Mouse (Mus musculus) megakaryocyte progenitor cell, adult 5-6 weeks (primary cell): ENCODE results near the gene Wdfy2. TPM values are rescaled to one million over a fixed set of nuclear protein-coding genes. Genes with fewer than 3 reads are reported as not detected.
"Not testable (repeated sequence)": the region's sequence is repeated elsewhere in the genome, so short reads cannot be mapped to it uniquely, and the experiment has no call there.

Source experiments
- ATAC-seq: replicated peaks from 2 replicates; pipeline ENCODE4 v1.8.0; 2016; ENCODE audit warnings: mild to moderate bottlenecking, moderate TSS enrichment, inconsistent platforms; ENCODE audit not compliant: poor library complexity
- total RNA-seq, 2 experiments: library from RNA; stranded (forward) in 1 of 2; stranded (reverse) in 1 of 2; fragments of 157-497, 149-512 nt in 1 of 2; fragments of 200-1000 nt in 1 of 2; gene quantifications; 2 replicates each; pipeline versions ENCODE4 v1.2.3 to v1.2.4; 2015 to 2017

Wdfy2 gene
- total RNA-seq (2015) (18.2 and 19.6 TPM in 2 replicates), total RNA-seq (2017) (22.1 and 24.2 TPM in 2 replicates)

DNA sequence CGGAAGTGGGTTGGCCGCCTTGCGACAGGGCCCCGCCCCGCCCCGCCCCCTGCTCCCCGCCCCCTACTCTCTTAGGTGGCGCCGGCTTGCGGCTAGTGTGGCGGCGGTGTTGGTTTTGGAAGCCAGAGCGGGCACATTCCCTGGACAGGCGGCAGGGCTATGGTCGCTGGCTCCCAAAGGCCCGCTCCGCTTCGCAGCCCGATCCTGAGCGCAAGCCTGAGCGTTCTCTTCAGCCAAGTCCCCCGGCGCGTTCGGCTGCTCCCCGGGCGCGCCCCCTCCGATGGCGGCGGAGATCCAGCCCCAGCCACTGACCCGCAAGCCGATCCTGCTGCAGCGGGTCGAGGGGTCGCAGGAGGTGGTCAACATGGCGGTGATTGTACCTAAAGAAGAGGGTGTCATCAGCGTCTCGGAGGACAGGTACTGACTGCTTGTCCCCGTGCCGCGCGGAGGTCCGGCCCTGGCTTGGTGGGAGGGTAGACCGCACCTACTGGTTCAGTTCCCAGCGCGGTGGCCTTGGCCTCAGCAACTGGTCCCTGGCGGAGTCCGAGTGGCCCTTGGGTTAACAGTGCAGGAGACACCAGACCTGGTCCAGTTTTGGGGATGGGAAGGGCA is at the start of gene Wdfy2:
Gene Wdfy2, plus strand, starts transcription at position 38 of the 612 bp plus-strand sequence.
- ATAC-seq: peak; percentile 2

- ATAC-seq: peak; percentile 78
Measured at GRCm38 (mm10) chr14:62789282-62789681, 48.2 kb upstream of the Wdfy2 start.

- no peak for ATAC-seq
Measured at GRCm38 (mm10) chr14:62795719-62796118, 41.8 kb upstream of the Wdfy2 start.

DNA sequence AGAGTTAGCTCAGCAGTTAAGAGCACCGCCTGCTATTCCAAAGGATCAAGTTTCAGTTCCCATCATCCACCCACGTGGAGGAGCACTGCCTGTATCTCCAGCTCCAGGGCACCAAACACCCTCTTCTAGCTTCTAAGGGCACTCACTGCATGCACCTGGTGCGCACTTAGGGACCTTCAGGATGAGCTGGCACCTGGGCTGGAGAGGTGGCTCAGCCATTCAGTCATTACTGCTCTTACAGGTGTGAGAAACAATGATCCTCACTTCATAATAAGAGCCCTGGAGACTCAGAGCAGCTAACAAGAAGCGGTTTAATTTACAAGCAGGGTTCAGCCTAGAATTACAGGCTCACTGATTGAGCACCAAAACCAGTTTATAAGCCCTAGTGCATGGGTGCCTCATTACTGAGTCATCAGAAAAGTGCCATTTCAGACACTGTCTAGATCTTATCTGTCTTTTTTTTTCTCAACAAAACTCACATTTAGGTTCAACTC is 38.8 kb upstream of the Wdfy2 start:
- peak; percentile 37; the same call in 1 of the 2 replicates for ATAC-seq

GRCm38 (mm10) chr14:62800791-62801190 is 36.7 kb upstream of the Wdfy2 start:
- ATAC-seq: no peak

- ATAC-seq: no peak
Measured at GRCm38 (mm10) chr14:62803204-62803603, 34.3 kb upstream of the Wdfy2 start.

- ATAC-seq: no peak
Measured at GRCm38 (mm10) chr14:62806921-62807320, 30.6 kb upstream of the Wdfy2 start.

DNA sequence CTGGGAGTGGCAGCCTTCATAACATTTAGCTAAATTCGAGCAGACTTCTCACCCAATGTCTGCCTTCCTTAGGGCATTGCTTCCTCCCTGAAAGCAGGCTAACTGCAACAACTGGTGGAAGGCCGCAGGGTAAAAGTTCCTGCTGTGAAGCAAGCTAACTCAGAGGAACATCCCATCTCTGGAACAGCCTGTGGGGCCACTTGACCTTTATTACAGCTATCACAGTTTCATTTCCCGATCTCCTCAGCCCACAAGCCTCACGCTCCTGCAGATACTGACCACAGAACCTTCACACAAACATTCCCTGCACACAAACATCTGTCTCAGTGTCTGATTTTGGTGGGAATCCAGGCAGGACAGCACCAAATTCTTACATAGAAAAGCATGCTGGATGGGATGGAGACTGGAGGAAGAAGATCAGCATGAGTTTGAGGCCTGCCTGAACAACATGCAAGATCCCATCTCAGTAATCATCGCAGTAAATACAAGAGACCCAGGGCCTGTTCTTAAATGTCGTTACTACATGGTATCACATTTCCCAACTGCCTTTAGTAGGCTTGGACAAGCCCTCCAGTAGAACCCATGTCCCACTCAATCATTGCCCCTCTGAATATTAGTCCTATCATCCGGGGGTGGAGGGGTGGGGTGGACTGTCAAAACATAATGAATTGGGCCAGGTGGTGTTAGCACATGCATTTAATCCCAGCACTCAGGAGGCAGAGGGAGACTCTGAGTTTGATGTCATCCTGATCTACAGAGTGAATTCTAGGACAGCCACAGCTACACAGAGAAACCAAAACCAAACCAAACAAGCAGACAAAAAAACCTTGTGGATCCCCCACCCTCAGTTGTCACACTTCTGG is 28.6 kb upstream of the Wdfy2 start:
- ATAC-seq: peak; percentile 90

- ATAC-seq: no peak
Measured at GRCm38 (mm10) chr14:62812765-62813164, 24.7 kb upstream of the Wdfy2 start.

GRCm38 (mm10) chr14:62814567-62814966 is 22.9 kb upstream of the Wdfy2 start:
- no peak for ATAC-seq

GRCm38 (mm10) chr14:62816827-62817226 is 20.7 kb upstream of the Wdfy2 start:
- no peak for ATAC-seq

DNA sequence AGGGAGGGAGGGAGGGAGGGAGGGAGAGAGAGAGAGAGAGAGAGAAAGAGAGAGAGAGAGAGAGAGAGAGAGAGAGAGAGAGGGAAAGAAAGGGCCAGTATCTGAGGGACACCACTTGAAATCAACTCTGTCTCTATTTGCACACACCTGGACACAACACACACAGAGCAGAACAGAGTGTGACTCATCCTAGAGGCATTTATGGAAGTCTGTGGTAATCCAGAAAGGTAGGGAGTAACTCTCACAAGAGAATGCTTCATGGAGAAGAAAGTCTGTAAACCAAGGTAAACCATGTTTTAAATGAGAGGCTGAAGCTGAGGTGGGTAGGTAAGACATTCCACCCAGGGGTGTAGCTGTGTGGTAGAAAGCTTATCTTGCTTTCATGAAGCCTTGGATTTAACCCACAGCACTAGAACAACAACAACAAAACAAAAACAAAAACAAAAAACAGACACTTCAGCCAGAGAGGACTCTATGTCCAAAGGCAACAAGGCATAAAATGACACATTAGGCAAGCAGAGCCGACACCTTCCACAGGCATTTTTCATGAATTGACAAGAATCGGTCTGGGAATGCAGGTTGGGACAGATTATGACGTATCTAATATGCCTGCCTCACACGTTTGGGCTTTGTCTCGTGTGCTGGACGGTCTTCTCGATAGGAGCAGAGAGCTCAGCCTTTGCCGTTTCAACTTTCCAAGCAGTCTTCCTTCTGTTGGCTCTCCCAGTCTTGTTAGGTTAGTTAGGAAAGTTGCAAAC is 11.7 kb upstream of the Wdfy2 start:
- no peak for ATAC-seq

DNA sequence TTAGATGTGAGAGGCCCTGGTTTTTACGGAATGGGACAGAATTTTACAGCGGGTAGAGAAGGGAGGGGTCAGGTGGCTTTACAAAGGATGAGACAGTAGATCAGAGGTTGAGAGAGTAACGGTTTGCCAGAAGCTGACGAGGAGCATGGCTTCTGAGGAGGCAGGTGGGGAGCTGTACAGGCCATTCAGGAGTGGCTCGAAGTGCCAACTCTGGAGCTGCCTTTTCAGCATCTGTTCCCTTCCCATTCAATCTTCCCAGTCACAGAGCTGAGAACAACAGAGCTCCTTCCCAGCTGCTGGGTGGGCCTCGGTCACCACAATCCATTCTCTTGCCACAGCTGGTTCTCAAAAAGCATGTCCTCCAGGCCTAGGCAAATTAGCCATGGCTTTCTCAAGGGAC is 8.2 kb upstream of the Wdfy2 start:
- no peak for ATAC-seq

- ATAC-seq: no peak
Measured at GRCm38 (mm10) chr14:62831691-62832275, 5.7 kb upstream of the Wdfy2 start.

DNA sequence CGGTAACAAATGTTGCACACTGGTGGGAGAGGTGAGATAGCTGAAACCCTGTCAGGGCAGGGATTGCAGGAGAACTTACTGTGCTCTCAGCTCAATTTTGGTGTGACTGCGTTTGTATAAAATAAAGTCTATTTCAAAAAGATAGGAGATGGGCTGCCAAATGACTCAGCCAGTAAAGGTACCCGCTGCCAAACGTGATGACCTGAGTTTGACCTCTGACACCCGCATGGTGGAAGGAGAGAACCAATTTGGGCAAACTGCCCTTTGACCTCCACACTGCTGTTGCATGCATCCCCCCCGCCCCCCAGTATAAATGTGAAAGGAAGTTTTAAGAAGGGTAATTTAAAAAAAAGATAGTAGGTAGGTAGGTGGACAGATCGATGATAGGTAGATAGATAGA is 4.4 kb upstream of the Wdfy2 start:
- ATAC-seq: no peak

DNA sequence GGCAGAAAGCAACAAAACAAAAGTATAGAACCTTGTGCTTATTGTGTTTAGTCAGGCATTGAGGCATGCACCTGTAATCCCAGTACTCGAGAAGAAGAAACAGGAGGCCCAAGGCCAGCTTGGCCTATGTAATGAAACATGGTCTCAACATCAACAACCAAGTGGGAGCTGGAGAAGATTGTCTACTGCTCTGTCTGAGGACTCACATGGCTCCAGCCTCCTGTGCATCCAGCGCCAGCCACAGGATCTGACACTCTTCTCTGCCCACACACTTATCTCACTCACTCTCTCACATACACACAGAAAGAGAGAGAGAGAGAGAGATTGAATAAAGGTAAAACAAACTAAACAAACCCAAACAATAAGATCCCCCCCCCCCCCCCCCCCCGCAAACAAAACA is 3.9 kb upstream of the Wdfy2 start:
- ATAC-seq: no peak

DNA sequence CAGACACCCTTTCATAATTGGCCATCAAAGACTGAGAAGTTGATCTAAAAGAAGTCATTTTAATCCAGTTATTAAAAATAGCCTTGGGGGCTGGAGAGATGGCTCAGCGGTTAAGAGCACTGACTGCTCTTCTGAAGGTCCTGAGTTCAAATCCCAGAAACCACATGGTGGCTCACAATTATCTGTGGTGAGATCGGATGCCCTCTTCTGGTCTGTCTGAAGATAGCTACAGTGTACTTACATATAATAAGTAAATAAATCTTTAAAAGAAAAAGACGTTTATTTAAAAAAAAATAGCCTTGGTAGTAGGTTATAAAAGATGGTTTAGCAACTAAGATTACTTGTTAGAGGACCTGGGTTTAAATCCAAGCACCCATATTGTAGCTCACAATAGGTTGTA is 1.7 kb upstream of the Wdfy2 start:
- not testable (repeated sequence) for ATAC-seq

- ATAC-seq: peak; percentile 85
Measured at GRCm38 (mm10) chr14:62836926-62837640, 395 bp upstream of the Wdfy2 start.

GRCm38 (mm10) chr14:62838336-62838735 is 858 bp downstream of the Wdfy2 start:
- 0 out of 2 replicates have a peak, but pooled peaks have one; percentile 8 for ATAC-seq

- no peak for ATAC-seq
Measured at GRCm38 (mm10) chr14:62841726-62842125, 4.2 kb downstream of the Wdfy2 start.
